Mouse (Mus musculus) heart, embryonic 15.5 days (tissue): ENCODE data around the gene Hdhd3. TPM values are rescaled to one million over a fixed set of nuclear protein-coding genes. Genes with fewer than 3 reads are reported as not detected.

Source experiments
- ATAC-seq: fragments of 200-750 bp; cut with Nextera tagmentation; replicated peaks from 2 replicates; pipeline ENCODE4 v1.8.0; 2017; ENCODE audit warnings: low read depth, moderate TSS enrichment; ENCODE audit not compliant: insufficient number of reproducible peaks, insufficient read depth, low FRiP score
- H3K27ac ChIP-seq: fragments of 300-500 bp; sonication (generic); 2 replicates; pipeline ENCODE4 v1.5.1; 2015; ENCODE audit warnings: mild to moderate bottlenecking, inconsistent platforms
- H3K27me3 ChIP-seq: fragments of 300-500 bp; sonication (generic); 2 replicates; pipeline ENCODE4 v1.6.1; 2015; ENCODE audit warnings: inconsistent platforms
- H3K36me3 ChIP-seq: fragments of 300-500 bp; sonication (generic); 2 replicates; pipeline ENCODE4 v1.6.1; 2015; ENCODE audit warnings: mild to moderate bottlenecking, inconsistent platforms
- H3K4me1 ChIP-seq: fragments of 300-500 bp; sonication (generic); replicated peaks from 2 replicates; pipeline ENCODE4 v1.6.1; 2015; ENCODE audit warnings: inconsistent platforms
- H3K4me2 ChIP-seq: fragments of 300-500 bp; sonication (generic); 2 replicates; pipeline ENCODE4 v1.6.1; 2015; ENCODE audit warnings: inconsistent platforms, mild to moderate bottlenecking, moderate library complexity
- H3K4me3 ChIP-seq: fragments of 300-500 bp; sonication (generic); 2 replicates; pipeline ENCODE4 v1.5.1; 2015; ENCODE audit warnings: mild to moderate bottlenecking, inconsistent platforms
- H3K9ac ChIP-seq: fragments of 300-500 bp; sonication (generic); 2 replicates; pipeline ENCODE4 v1.6.1; 2015; ENCODE audit warnings: mild to moderate bottlenecking, inconsistent platforms
- H3K9me3 ChIP-seq: fragments of 300-500 bp; sonication (generic); replicated peaks from 2 replicates; pipeline ENCODE4 v1.6.1; 2016; ENCODE audit warnings: inconsistent platforms
- WGBS: fragments of 180-500 bp; shearing (Covaris S2); methylation state at CpG from one replicate; pipeline ENCODE4 v1.1.7; 2015; ENCODE audit warnings: mixed read lengths; 5-methylcytosine and 5-hydroxymethylcytosine counted together
- polyA plus RNA-seq: library from polyadenylated mRNA; unstranded; fragments of >200 nt; fragmentation: Nextera tagmentation; extraction: Ambion mirVana; gene quantifications from 2 replicates; pipeline ENCODE4 v1.2.1, GENCODE M21; 2015

Gene Hdhd3
- polyA plus RNA-seq, 1 experiment from 2014 or later: 7.6 TPM

DNA sequence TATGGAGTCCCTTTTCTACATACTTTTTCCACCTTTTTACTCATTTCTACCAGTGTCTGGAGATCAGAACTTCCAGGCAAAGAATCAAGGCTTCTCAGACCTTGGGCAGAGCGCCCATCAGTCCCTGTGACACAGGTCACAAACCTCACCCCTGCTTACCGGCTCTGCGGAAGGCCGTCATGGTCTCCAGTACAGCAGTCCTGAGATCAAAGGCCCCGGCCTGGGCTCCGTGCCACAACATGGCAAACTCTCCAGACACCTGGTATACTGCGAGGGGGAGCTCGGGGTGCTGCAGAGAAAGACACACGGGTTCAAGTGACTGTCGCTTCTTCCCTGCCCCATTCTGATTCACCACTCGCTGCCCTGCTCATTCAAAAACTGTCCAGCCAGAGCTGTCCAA, 6.7 kb upstream of the Hdhd3 start:
- peaks cover 6% of the 10 kb centered on the region for H3K4me1 ChIP-seq
- WGBS: 81% methylated on average over 11 of the region's 11 CpGs
- H3K4me2 ChIP-seq: no peak overlapping the region
- no peak for ATAC-seq
- no peak overlapping the region for H3K4me3 ChIP-seq
- H3K9me3 ChIP-seq: no peaks in the 10 kb centered on the region
- no peak overlapping the region for H3K9ac ChIP-seq
- H3K27ac ChIP-seq: no peak overlapping the region
- peaks cover 52% of the 10 kb centered on the region for H3K36me3 ChIP-seq
- H3K27me3 ChIP-seq: no peaks in the 10 kb centered on the region

DNA sequence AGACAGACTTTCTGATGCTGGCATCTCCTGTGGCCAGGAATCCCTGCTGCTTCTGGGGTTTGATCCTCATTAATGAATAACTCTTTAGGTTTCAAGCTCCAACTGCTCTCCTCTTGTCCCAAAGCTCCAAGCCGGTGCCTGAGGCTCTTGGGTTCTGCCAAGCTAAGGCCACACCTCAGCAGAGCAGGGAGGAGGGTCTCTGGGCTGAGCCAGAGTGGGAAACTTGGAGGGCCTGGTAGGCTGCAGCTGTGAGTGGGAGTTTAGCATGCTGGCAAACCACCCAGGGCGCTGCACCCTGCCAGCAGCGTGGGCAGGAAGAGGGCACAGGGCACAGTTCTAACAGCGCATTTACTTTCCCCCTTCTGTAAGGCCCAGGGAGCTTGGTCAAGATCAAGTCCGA, 5.6 kb upstream of the Hdhd3 start:
- H3K36me3 ChIP-seq: peaks cover 52% of the 10 kb centered on the region
- H3K27me3 ChIP-seq: no peaks in the 10 kb centered on the region
- no peaks in the 10 kb centered on the region for H3K9me3 ChIP-seq
- no peak overlapping the region for H3K9ac ChIP-seq
- 0 out of 2 replicates have a peak, but pooled peaks cover under 1% of the 10 kb centered on the region for H3K4me1 ChIP-seq
- H3K27ac ChIP-seq: no peak overlapping the region
- H3K4me2 ChIP-seq: no peak overlapping the region
- no peak overlapping the region for H3K4me3 ChIP-seq
- no peak for ATAC-seq
- 84% methylated on average over 5 of the region's 5 CpGs for WGBS

GRCm38 (mm10) chr4:62506798-62507197, 3.5 kb upstream of the Hdhd3 start:
- ATAC-seq: no peak
- H3K4me3 ChIP-seq: no peak overlapping the region
- no peak overlapping the region for H3K27ac ChIP-seq
- no peak overlapping the region for H3K9ac ChIP-seq
- H3K36me3 ChIP-seq: peaks cover 40% of the 10 kb centered on the region
- H3K27me3 ChIP-seq: no peaks in the 10 kb centered on the region
- no peaks in the 10 kb centered on the region for H3K9me3 ChIP-seq
- H3K4me2 ChIP-seq: no peak overlapping the region
- peaks cover 8% of the 10 kb centered on the region; the same call in 1 of the 2 replicates for H3K4me1 ChIP-seq
- 53% methylated on average over 2 of the region's 2 CpGs for WGBS

DNA sequence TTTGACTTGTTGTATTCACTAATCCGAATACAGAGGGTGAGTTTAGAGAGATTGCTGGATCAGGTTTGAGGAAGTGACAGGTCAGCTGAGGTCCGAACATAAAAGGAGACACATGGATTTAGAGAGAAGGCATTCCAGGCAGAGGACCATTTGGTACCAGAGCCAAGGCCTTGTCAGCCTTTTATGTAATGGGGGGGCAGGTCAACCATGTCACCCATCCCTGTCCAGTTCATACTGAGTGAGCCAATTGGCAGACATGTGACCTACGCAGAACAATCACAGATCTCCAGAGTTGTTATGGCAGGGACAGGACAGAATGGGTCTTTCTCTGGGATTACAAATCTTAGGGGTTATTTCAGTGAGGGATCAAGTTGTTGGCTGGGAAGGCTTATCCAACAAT, 2.7 kb upstream of the Hdhd3 start:
- Histone ChIP-seq H3K27ac (no peak overlapping the region), H3K4me2 (no peak overlapping the region), H3K4me3 (no peak overlapping the region), H3K4me1 (peaks cover 12% of the 10 kb centered on the region), H3K36me3 (peaks cover 32% of the 10 kb centered on the region), H3K27me3 (no peaks in the 10 kb centered on the region), H3K9ac (no peak overlapping the region), H3K9me3 (no peaks in the 10 kb centered on the region)
- ATAC-seq: no peak
- 76% methylated on average over 3 of the region's 3 CpGs for WGBS

GRCm38 (mm10) chr4:62502969-62503368, 298 bp downstream of the Hdhd3 start:
- H3K27me3 ChIP-seq: no peaks in the 10 kb centered on the region
- 71% methylated on average over 7 of the region's 7 CpGs for WGBS
- no peak overlapping the region for H3K9ac ChIP-seq
- H3K4me3 ChIP-seq: no peak overlapping the region
- no peak overlapping the region for H3K4me2 ChIP-seq
- H3K4me1 ChIP-seq: peaks cover 14% of the 10 kb centered on the region
- no peak for ATAC-seq
- H3K36me3 ChIP-seq: peaks cover 17% of the 10 kb centered on the region; the same call in 1 of the 2 replicates
- H3K27ac ChIP-seq: no peak overlapping the region
- no peaks in the 10 kb centered on the region for H3K9me3 ChIP-seq

DNA sequence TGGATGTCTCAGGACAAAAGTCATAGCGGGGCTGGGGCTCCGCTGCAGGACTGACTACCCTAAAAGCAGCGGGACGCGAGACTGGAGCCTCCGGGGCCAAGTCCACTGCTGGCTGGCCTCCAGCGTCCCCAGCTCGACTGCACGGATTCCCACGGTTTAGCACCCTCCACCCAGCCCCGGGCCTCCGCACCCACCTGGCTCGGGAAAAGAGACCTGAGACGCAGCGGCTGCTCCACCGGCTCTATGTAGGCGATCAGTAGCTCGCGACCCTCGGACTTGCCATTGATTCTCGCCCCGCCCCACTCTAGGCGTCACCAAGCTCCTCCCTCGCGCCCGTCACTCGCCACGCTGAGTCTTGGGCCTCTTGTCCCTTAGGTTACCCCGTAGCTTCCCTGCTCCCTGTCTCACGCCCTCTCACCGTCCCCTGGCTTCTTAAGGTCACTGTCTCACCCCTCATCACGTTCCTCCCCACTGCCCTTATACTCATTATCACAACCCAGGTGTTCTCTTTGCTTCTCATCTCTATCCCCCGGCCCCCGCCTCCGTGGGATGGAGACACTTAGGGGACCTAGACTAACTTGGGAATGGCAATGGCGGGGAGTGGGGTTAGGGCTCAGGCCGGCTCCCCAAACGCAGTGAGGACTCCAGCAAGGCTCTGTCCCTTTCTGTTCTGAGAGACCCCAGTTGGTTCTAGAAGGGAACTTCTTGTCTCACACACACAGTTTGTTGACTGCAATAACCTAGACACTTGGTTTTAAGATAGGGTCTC, 1.1 kb downstream of the Hdhd3 start:
- H3K27me3 ChIP-seq: no peaks in the 10 kb centered on the region
- peaks cover 13% of the 10 kb centered on the region; the same call in 1 of the 2 replicates for H3K36me3 ChIP-seq
- peak overlapping the region; percentile 92 for H3K4me3 ChIP-seq
- peak overlapping the region; percentile 65 for H3K4me2 ChIP-seq
- H3K9me3 ChIP-seq: no peaks in the 10 kb centered on the region
- peak; percentile 94 for ATAC-seq
- WGBS: 1% methylated on average over 38 of the region's 38 CpGs
- peak overlapping the region; percentile 81 for H3K9ac ChIP-seq
- peak overlapping the region; percentile 81 for H3K27ac ChIP-seq
- H3K4me1 ChIP-seq: peaks cover 15% of the 10 kb centered on the region

- peak overlapping the region; percentile 65 for H3K4me2 ChIP-seq
- peaks cover 21% of the 10 kb centered on the region for H3K4me1 ChIP-seq
- peak overlapping the region; percentile 81 for H3K27ac ChIP-seq
- H3K4me3 ChIP-seq: peak overlapping the region; percentile 92
- H3K27me3 ChIP-seq: no peaks in the 10 kb centered on the region
- under 1% methylated on average over 7 of the region's 7 CpGs for WGBS
- peaks cover 13% of the 10 kb centered on the region; the same call in 1 of the 2 replicates for H3K36me3 ChIP-seq
- H3K9ac ChIP-seq: peak overlapping the region; percentile 81
- no peaks in the 10 kb centered on the region for H3K9me3 ChIP-seq
- ATAC-seq: no peak
Measured at GRCm38 (mm10) chr4:62501534-62501933, 1.7 kb downstream of the Hdhd3 start.

DNA sequence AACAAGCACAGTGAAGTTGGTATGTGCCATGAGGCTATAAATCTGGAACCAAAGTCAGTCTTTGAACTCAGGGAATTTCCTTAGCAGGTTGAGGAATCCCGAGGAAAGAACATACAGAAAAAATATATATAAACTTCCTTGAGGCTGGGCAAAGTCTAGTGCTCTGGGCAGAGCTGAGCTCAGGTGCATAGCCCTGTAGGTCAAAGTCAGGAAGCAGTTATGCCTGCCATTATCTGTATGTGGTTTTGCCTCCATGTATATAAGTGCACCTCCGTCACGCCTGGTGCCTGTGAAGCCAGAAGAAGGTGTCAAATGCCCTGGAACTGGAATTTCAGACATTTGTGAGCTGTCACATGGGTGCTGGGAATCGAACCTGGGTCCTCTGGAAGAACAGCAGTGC, 2.5 kb downstream of the Hdhd3 start:
- Histone ChIP-seq H3K4me3 (no peak overlapping the region; the same call in 1 of the 2 replicates), H3K36me3 (peaks cover 13% of the 10 kb centered on the region; the same call in 1 of the 2 replicates), H3K9ac (no peak overlapping the region), H3K27me3 (no peaks in the 10 kb centered on the region), H3K4me2 (peak overlapping the region; percentile 65; the same call in 1 of the 2 replicates), H3K27ac (peak overlapping the region; percentile 81), H3K9me3 (no peaks in the 10 kb centered on the region), H3K4me1 (peaks cover 27% of the 10 kb centered on the region)
- ATAC-seq: no peak
- WGBS: 77% methylated on average over 4 of the region's 4 CpGs

DNA sequence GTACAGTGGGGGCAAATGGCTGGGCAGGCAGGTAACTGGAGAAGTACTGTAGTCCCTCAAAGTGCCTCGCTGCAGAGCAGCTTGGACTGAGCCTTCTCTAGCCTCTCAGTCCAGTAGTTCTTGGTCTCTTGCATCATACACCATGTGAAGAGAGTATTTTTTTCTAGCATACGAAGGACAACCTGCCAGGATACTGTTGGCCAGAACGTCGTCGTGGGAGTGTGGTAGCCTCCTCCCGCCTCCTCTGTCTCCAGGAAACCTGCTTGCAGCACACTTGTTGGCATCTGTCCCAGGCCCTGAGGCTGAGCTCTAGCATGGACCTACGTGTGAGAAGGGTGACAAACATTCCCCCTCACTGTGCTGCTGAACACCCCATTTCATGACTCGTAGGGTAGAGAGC, 6.5 kb downstream of the Hdhd3 start:
- Histone ChIP-seq H3K36me3 (peaks cover 13% of the 10 kb centered on the region; the same call in 1 of the 2 replicates), H3K9ac (no peak overlapping the region), H3K4me1 (peaks cover 19% of the 10 kb centered on the region), H3K4me3 (no peak overlapping the region), H3K9me3 (no peaks in the 10 kb centered on the region), H3K27me3 (no peaks in the 10 kb centered on the region), H3K27ac (no peak overlapping the region), H3K4me2 (no peak overlapping the region)
- 34% methylated on average over 8 of the region's 8 CpGs for WGBS
- 0 out of 2 replicates have a peak, but pooled peaks have one; percentile 29 for ATAC-seq

- no peak overlapping the region for H3K4me3 ChIP-seq
- WGBS: 54% methylated on average over 8 of the region's 8 CpGs
- ATAC-seq: no peak
- peaks cover 13% of the 10 kb centered on the region; the same call in 1 of the 2 replicates for H3K36me3 ChIP-seq
- H3K9me3 ChIP-seq: no peaks in the 10 kb centered on the region
- no peaks in the 10 kb centered on the region for H3K27me3 ChIP-seq
- peaks cover 15% of the 10 kb centered on the region for H3K4me1 ChIP-seq
- H3K9ac ChIP-seq: no peak overlapping the region
- no peak overlapping the region for H3K27ac ChIP-seq
- no peak overlapping the region for H3K4me2 ChIP-seq
Measured at GRCm38 (mm10) chr4:62495946-62496345, 7.3 kb downstream of the Hdhd3 start.

- no peak overlapping the region for H3K9ac ChIP-seq
- no peaks in the 10 kb centered on the region for H3K9me3 ChIP-seq
- no peak overlapping the region for H3K27ac ChIP-seq
- no peak overlapping the region for H3K4me3 ChIP-seq
- H3K36me3 ChIP-seq: peaks cover 9% of the 10 kb centered on the region; the same call in 1 of the 2 replicates
- 51% methylated on average over 9 of the region's 9 CpGs for WGBS
- H3K4me2 ChIP-seq: no peak overlapping the region
- no peak for ATAC-seq
- H3K27me3 ChIP-seq: no peaks in the 10 kb centered on the region
- peaks cover 13% of the 10 kb centered on the region for H3K4me1 ChIP-seq
Measured at GRCm38 (mm10) chr4:62494230-62494629, 9.0 kb downstream of the Hdhd3 start.

DNA sequence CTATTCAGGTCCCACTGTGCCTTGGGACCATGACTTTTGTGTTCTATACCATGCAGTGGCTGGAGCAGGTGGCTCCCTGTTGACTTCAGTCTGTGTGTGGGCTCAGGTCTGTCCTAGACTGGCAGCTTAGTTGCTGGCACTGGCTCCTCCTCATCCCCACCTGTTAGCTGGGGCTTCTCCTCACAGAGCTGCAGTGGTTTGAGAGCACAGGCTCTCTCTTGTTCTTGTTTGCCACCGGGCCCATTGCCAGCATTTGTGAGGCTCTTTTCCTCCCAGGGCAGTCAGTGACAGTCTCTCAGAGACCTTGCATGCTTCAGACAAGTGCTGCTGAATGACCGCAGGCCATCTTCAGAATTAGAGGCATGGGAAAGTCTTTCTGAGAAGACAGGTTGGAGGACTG, 10.6 kb downstream of the Hdhd3 start:
- 72% methylated on average over 2 of the region's 2 CpGs for WGBS
- H3K9ac ChIP-seq: no peak overlapping the region
- peaks cover 13% of the 10 kb centered on the region for H3K4me1 ChIP-seq
- no peak overlapping the region for H3K4me2 ChIP-seq
- H3K27me3 ChIP-seq: no peaks in the 10 kb centered on the region
- no peaks in the 10 kb centered on the region for H3K36me3 ChIP-seq
- H3K27ac ChIP-seq: no peak overlapping the region
- no peak for ATAC-seq
- H3K4me3 ChIP-seq: no peak overlapping the region
- no peaks in the 10 kb centered on the region for H3K9me3 ChIP-seq
